Mouse (Mus musculus) gastrocnemius, postnatal 4 days (tissue): ENCODE measurements around the gene Cts8. TPM values are rescaled to one million over a fixed set of nuclear protein-coding genes. Genes with fewer than 3 reads are reported as not detected.

Source experiments
- DNase-seq, 2 experiments: peaks; one replicate each; pipeline ENCODE4 v3.0.0; 2021 to 2022; ENCODE audit warnings: low spot score in 2 of 2, mixed read lengths in 2 of 2
- long read RNA-seq, 2 experiments: library from polyadenylated mRNA; stranded (forward); transcript quantifications; one replicate each; pipeline ENCODE4 v2.0.0; 2021
- total RNA-seq, 2 experiments: library from RNA; stranded (reverse); gene quantifications; 2 replicates each; pipeline ENCODE4 v1.2.3; 2021

The Cts8 gene
- not detected for total RNA-seq
- long read RNA-seq, experiment 1: 0 reads
- long read RNA-seq, experiment 2: 0 reads

DNA sequence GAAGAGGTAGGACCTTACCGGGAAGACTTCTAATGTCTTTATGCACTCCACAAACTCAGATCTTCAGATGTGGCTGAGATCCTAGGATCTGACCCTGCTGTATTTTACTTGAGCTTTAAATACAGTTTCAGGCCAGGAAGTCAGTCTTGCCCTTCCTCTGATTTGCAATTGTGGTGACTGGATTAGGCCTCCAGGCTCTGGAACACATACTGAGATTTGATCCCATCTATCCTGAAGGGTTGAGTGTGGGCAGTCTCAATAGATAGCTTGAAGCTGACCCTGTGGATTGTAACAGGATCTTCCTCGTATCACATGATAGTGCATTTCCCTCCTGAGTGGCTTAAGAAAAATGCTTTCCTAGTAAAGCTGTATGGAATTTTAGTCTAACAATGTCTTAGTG lies at the start of gene Cts8:
Cts8 (minus strand) TSS at position 101 of the 400 bp plus-strand sequence.
- DNase-seq: no peak

DNA sequence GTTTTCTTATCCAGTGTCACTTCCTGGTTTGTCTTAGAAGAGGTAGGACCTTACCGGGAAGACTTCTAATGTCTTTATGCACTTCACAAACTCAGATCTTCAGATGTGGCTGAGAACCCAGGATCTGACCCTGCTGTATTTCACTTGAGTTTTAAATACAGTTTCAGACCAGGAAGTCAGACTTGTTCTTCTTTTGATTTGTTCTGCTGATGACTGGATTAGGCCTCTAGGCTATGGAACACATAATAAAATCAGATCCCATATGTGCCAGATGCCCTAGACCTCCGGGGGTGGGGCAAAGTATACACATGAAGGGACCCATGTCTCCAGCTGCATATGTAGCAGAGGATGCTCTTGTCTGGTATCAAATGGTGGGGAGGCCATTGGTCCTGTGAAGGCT lies 33.6 kb upstream of the Cts8 start, which contains the start of gene Gm49398:
Gm49398 (minus strand) TSS at position 101 of the 400 bp plus-strand sequence.
- DNase-seq: no peak

GRCm38 (mm10) chr13:61241076-61241947 lies 13.8 kb downstream of the Cts8 start:
- DNase-seq: peak in 1 of 2 experiments; percentile 28

- no peak for DNase-seq
Measured at GRCm38 (mm10) chr13:61203310-61203709, 51.8 kb downstream of the Cts8 start, which contains the start of gene Cts6. TSS of gene Cts6 (minus strand) at chr13:61203410.

Other genes with a start within 250 kb of the Cts8 start
- not detected for gene Ctsj, start 249.4 kb downstream of the Cts8 start, total RNA-seq
- gene Ctsq, start 214.7 kb downstream of the Cts8 start, total RNA-seq: not detected
- not detected for gene Ctsr, start 91.1 kb downstream of the Cts8 start, total RNA-seq
- not detected for gene Cts6, start 51.9 kb downstream of the Cts8 start, total RNA-seq
- not detected for gene Gm49398, start 33.5 kb upstream of the Cts8 start, total RNA-seq
- not detected for gene Cts7, start 102.8 kb upstream of the Cts8 start, total RNA-seq